Comparison of ENCODE assay signal across 8 mouse cellular contexts in genomic region chrX:153831951-153832561, GRCm38 (mm10). TPM values are rescaled to one million over a fixed set of nuclear protein-coding genes. Genes with fewer than 3 reads are reported as not detected.
DNase-seq lines count a peak whose midpoint lies in the region; ATAC-seq and TF ChIP-seq lines count a peak whose summit lies in the region.

Gene Spin2c (plus strand): TSS chrX:153832225.

- TF ChIP-seq EP300 in heart, postnatal 0 days (IDR thresholded peaks at IDR 0.05; ENCODE audit: low read depth): no peak

- no peaks in the 10 kb centered on the region for H3K9me3 ChIP-seq in heart, postnatal 0 days (replicated peaks; ENCODE audit: control insufficient read depth, low read length)
- H3K9me3 ChIP-seq in liver, embryonic 11.5 days (ENCODE audit: control insufficient read depth, low read length): no peaks in the 10 kb centered on the region

- TF ChIP-seq CTCF in bone marrow, adult 2 months (IDR thresholded peaks at IDR 0.05; ENCODE audit: control insufficient read depth, insufficient read depth, low read length): no peak
- no peak for TF ChIP-seq CTCF in embryonic fibroblast, embryonic 13.5 days (IDR thresholded peaks at IDR 0.05; ENCODE audit: borderline replicate concordance, insufficient read depth, low read length)
- TF ChIP-seq CTCF in heart, postnatal 0 days (IDR thresholded peaks at IDR 0.05; ENCODE audit: low read depth): no peak

- peak; percentile 64 for ATAC-seq in heart, postnatal 0 days (ENCODE audit: insufficient read depth, low read depth)
- ATAC-seq in liver, embryonic 11.5 days (replicated peaks; ENCODE audit: low FRiP score): peak; percentile 74

- H3K4me3 ChIP-seq in bone marrow, adult 2 months (replicated peaks; ENCODE audit: control insufficient read depth, low read depth, low read length): peak within 1 kb of the TSS; percentile 47
- peak within 1 kb of the TSS; percentile 61 for H3K4me3 ChIP-seq in embryonic fibroblast, embryonic 13.5 days (ENCODE audit: insufficient read depth, low read length)
- H3K4me3 ChIP-seq in heart, postnatal 0 days (ENCODE audit: low read depth, low read length): peak within 1 kb of the TSS; percentile 50
- peak within 1 kb of the TSS; percentile 45 for H3K4me3 ChIP-seq in liver, embryonic 11.5 days (ENCODE audit: low read depth, low read length)

- H3K4me1 ChIP-seq in bone marrow, adult 2 months (ENCODE audit: control insufficient read depth, insufficient read depth, low read length): no peaks in the 10 kb centered on the region
- H3K4me1 ChIP-seq in embryonic fibroblast, embryonic 13.5 days (ENCODE audit: control insufficient read depth, insufficient read depth, low read length): no peaks in the 10 kb centered on the region
- no peaks in the 10 kb centered on the region for H3K4me1 ChIP-seq in heart, postnatal 0 days (ENCODE audit: control insufficient read depth, insufficient read depth)
- no peaks in the 10 kb centered on the region for H3K4me1 ChIP-seq in liver, embryonic 11.5 days (replicated peaks; ENCODE audit: control insufficient read depth, insufficient read depth, low read length)

- no peaks in the 10 kb centered on the region for H3K27me3 ChIP-seq in heart, postnatal 0 days (ENCODE audit: control insufficient read depth, insufficient read depth, low read length)
- H3K27me3 ChIP-seq in liver, embryonic 11.5 days (replicated peaks; ENCODE audit: control insufficient read depth, insufficient read depth, low read length): no peaks in the 10 kb centered on the region

- WGBS in bone marrow, adult 2 months: 13% methylated on average over 23 of the region's 23 CpGs
- 14% methylated on average over 21 of the region's 23 CpGs for WGBS in heart, postnatal 0 days
- 11% methylated on average over 23 of the region's 23 CpGs for WGBS in liver, embryonic 11.5 days

- TF ChIP-seq POLR2A in bone marrow, adult 2 months (IDR thresholded peaks at IDR 0.05; ENCODE audit: borderline replicate concordance, control insufficient read depth, low read depth, low read length): no peak
- TF ChIP-seq POLR2A in embryonic fibroblast, embryonic 13.5 days (IDR thresholded peaks at IDR 0.05; ENCODE audit: low read depth, low read length): peak; percentile 60

- H3K36me3 ChIP-seq in heart, postnatal 0 days (replicated peaks; ENCODE audit: control insufficient read depth, insufficient read depth, low read length): no peaks in the 10 kb centered on the region
- no peaks in the 10 kb centered on the region for H3K36me3 ChIP-seq in liver, embryonic 11.5 days (ENCODE audit: control insufficient read depth, insufficient read depth, low read length)

- peak within 1 kb of the TSS; percentile 9; the same call in 1 of the 2 replicates for H3K9ac ChIP-seq in heart, postnatal 0 days (replicated peaks; ENCODE audit: low read depth, low read length)
- H3K9ac ChIP-seq in liver, embryonic 11.5 days (ENCODE audit: low read depth, low read length): peak within 1 kb of the TSS; percentile 14; the same call in 1 of the 2 replicates

- peak; percentile 50 for DNase-seq in CD4-positive helper T cell, adult 2 months (ENCODE audit: low read depth, low spot score)
- peak; percentile 35 for DNase-seq in heart, postnatal 0 days (ENCODE audit: low spot score)
- DNase-seq in kidney, postnatal 25 days: peak; percentile 48 to 64
- peak; percentile 34 for DNase-seq in liver, embryonic 11.5 days (ENCODE audit: low spot score)
- DNase-seq in neural tube, embryonic 10.5 days (ENCODE audit: extremely low spot score, low spot score): peak; percentile 52
- DNase-seq in testis, postnatal 14 days (ENCODE audit: low spot score): peak; percentile 27

- peak within 1 kb of the TSS; percentile 74 for H3K4me2 ChIP-seq in heart, postnatal 0 days (ENCODE audit: low read depth, low read length)
- peak within 1 kb of the TSS; percentile 59 for H3K4me2 ChIP-seq in liver, embryonic 11.5 days

- H3K27ac ChIP-seq in bone marrow, adult 2 months (ENCODE audit: control insufficient read depth, insufficient read depth, low read depth, low read length, poor library complexity): no peak within 1 kb of the TSS
- no peak within 1 kb of the TSS for H3K27ac ChIP-seq in embryonic fibroblast, embryonic 13.5 days (ENCODE audit: insufficient read depth, low read length)
- no peak within 1 kb of the TSS for H3K27ac ChIP-seq in heart, postnatal 0 days (ENCODE audit: low read depth)
- H3K27ac ChIP-seq in liver, embryonic 11.5 days (ENCODE audit: low read depth, low read length): no peak within 1 kb of the TSS

RNA-seq across cellular contexts. Expression of gene Spin2c, which starts in this region (rescaled TPM):
- not detected in 2 replicates for polyA plus RNA-seq in bone marrow, adult 2 months (2011; ENCODE audit: insufficient read depth, insufficient read length, low replicate concordance, missing spikeins)
- 3.4 TPM in 2 replicates for polyA plus RNA-seq in embryonic fibroblast, embryonic 13.5 days (2011; ENCODE audit: insufficient read length, low read depth, missing spikeins)
- 0.54 and 2.4 TPM in 2 replicates for total RNA-seq in heart, postnatal 0 days (2014; rRNA removed; ENCODE audit: low replicate concordance)
- 2.0 and 2.4 TPM in 2 replicates for polyA plus RNA-seq in heart, postnatal 0 days (2015; fragmentation: Nextera tagmentation; extraction: Ambion mirVana)
- polyA plus RNA-seq in liver, embryonic 11.5 days (2014; fragmentation: Nextera tagmentation; extraction: Ambion mirVana): 14.2 and 15.9 TPM in 2 replicates
